Mouse (Mus musculus) myocyte (in vitro differentiated cells): Measurements from ENCODE around the gene Pisd. TPM values are rescaled to one million over a fixed set of nuclear protein-coding genes. Genes with fewer than 3 reads are reported as not detected.
A peak's percentile ranks its signal among the peaks of the same experiment; 100 is the strongest.

Experiments used
- H3K27me3 ChIP-seq: one replicate; pipeline ENCODE4 v1.6.1; 2011; ENCODE audit not compliant: control insufficient read depth, insufficient read depth, insufficient read length
- H3K36me3 ChIP-seq: one replicate; pipeline ENCODE4 v1.6.1; 2011; ENCODE audit not compliant: control insufficient read depth, insufficient read depth
- H3K4me2 ChIP-seq: one replicate; pipeline ENCODE4 v1.6.1; 2011; ENCODE audit warnings: low read depth, control low read depth
- H3K4me3 ChIP-seq: one replicate; pipeline ENCODE4 v1.5.1; 2011; ENCODE audit warnings: mild to moderate bottlenecking, control low read depth, moderate library complexity
- H3K79me2 ChIP-seq: one replicate; pipeline ENCODE4 v1.6.1; 2011; ENCODE audit not compliant: control insufficient read depth, insufficient read depth
- H3ac ChIP-seq: one replicate; pipeline ENCODE4 v1.6.1; 2011; ENCODE audit not compliant: control insufficient read depth, insufficient read length
- CEBPB ChIP-seq: IDR thresholded peaks from 2 replicates; pipeline ENCODE4 v1.6.1; 2011; ENCODE audit warnings: mild to moderate bottlenecking, moderate library complexity; ENCODE audit not compliant: poor library complexity, insufficient read depth, severe bottlenecking
- E2F4 ChIP-seq: IDR thresholded peaks from one replicate; pipeline ENCODE4 v1.6.1; 2011; ENCODE audit warnings: mild to moderate bottlenecking, control low read depth, moderate library complexity; ENCODE audit not compliant: insufficient read depth
- MAX ChIP-seq: IDR thresholded peaks from one replicate; pipeline ENCODE4 v1.6.1; 2011; ENCODE audit warnings: low read depth, mild to moderate bottlenecking, control low read depth
- MYOD1 ChIP-seq, 3 experiments: IDR thresholded peaks; one replicate each; pipeline ENCODE4 v1.6.1; 2011; ENCODE audit warnings: control low read depth in 2 of 3, low read depth in 2 of 3, mild to moderate bottlenecking in 2 of 3, moderate library complexity in 1 of 3; ENCODE audit not compliant: insufficient read length in 2 of 3, control insufficient read depth in 1 of 3
- MYOG ChIP-seq, 3 experiments: IDR thresholded peaks; one replicate each; pipeline ENCODE4 v1.6.1; 2011; ENCODE audit warnings: control low read depth in 2 of 3, low read depth in 2 of 3, mild to moderate bottlenecking in 2 of 3; ENCODE audit not compliant: insufficient read length in 2 of 3, control insufficient read depth in 1 of 3, insufficient read depth in 1 of 3
- POLR2A ChIP-seq: IDR thresholded peaks from one replicate; pipeline ENCODE4 v1.6.1; 2011; ENCODE audit warnings: low read depth, mild to moderate bottlenecking, control low read depth, moderate library complexity; ENCODE audit not compliant: insufficient read length
- POLR2AphosphoS2 ChIP-seq: IDR thresholded peaks from one replicate; pipeline ENCODE4 v1.6.1; 2011; ENCODE audit warnings: low read depth, control low read depth; ENCODE audit not compliant: insufficient read length
- REST ChIP-seq: IDR thresholded peaks from one replicate; pipeline ENCODE4 v1.6.1; 2011; ENCODE audit warnings: mild to moderate bottlenecking, control low read depth, moderate library complexity; ENCODE audit not compliant: insufficient read depth, insufficient read length
- SRF ChIP-seq: IDR thresholded peaks from one replicate; pipeline ENCODE4 v1.6.1; 2011; ENCODE audit warnings: low read depth; ENCODE audit not compliant: control insufficient read depth, insufficient read length
- TCF12 ChIP-seq: IDR thresholded peaks from one replicate; pipeline ENCODE4 v1.6.1; 2011; ENCODE audit warnings: mild to moderate bottlenecking, control low read depth; ENCODE audit not compliant: poor library complexity, insufficient read depth, severe bottlenecking
- TCF3 ChIP-seq: IDR thresholded peaks from one replicate; pipeline ENCODE4 v1.6.1; 2011; ENCODE audit warnings: low read depth, control low read depth; ENCODE audit not compliant: insufficient read length
- USF1 ChIP-seq: IDR thresholded peaks from one replicate; pipeline ENCODE4 v1.6.1; 2011; ENCODE audit warnings: low read depth, mild to moderate bottlenecking, control low read depth, moderate library complexity
- polyA plus RNA-seq: library from polyadenylated mRNA; unstranded; fragments of >200 nt; fragmentation: generic; extraction: Trizol; gene quantifications from one replicate; pipeline ENCODE4 v1.2.1, GENCODE M21; 2012; ENCODE audit warnings: missing spikeins

The Pisd gene
- polyA plus RNA-seq, 1 experiment = 58.8 TPM

- Histone ChIP-seq H3K4me3 (no peak overlapping the region), H3K27me3 (no peaks in the 10 kb centered on the region), H3ac (no peak overlapping the region), H3K4me2 (no peak overlapping the region), H3K36me3 (peaks cover 4% of the 10 kb centered on the region), H3K79me2 (no peaks in the 10 kb centered on the region)
- TF ChIP-seq USF1 = no peak
- TF ChIP-seq POLR2AphosphoS2 = no peak
- no peak for TF ChIP-seq E2F4
- TF ChIP-seq POLR2A = no peak
- TF ChIP-seq CEBPB = no peak
- no peak for TF ChIP-seq REST
- TF ChIP-seq MAX = no peak
Observed at GRCm38 (mm10) chr5:32759662-32760061, 25.8 kb downstream of the Pisd start.

DNA sequence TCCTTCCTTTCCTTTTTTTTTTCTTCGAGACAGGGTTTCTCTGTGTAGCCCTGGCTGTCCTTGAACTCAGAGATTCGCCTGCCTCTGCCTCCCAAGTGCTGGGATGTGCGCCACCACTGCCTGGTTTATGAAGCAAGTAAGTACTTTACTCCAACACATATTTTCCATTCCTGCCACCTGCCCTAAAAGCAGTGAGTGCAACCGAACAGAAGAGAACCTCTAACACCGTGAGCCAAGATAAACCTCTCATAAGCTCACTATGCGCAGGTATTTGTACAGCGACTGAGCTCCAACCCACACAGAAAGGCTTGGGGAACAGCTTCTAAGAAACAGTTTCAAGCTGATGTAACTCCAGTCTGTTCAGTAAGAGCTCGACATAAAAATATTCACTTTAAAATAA, 29.3 kb downstream of the Pisd start:
- Histone ChIP-seq H3K27me3 (no peaks in the 10 kb centered on the region), H3K79me2 (no peaks in the 10 kb centered on the region), H3K4me3 (no peak overlapping the region), H3K36me3 (no peaks in the 10 kb centered on the region), H3K4me2 (no peak overlapping the region), H3ac (no peak overlapping the region)
- TF ChIP-seq POLR2AphosphoS2 (no peak), MYOD1 (IDR thresholded peaks at IDR 0.05; ENCODE audit: control insufficient read depth in 1 of 3, insufficient read length in 2 of 3, low read depth in 2 of 3) (no peak), USF1 (no peak), POLR2A (no peak), TCF3 (no peak), MYOG (IDR thresholded peaks at IDR 0.05; ENCODE audit: control insufficient read depth in 1 of 3, insufficient read depth in 1 of 3, insufficient read length in 2 of 3, low read depth in 2 of 3) (no peak), SRF (no peak), TCF12 (no peak), E2F4 (no peak), CEBPB (no peak), REST (no peak), MAX (no peak)

DNA sequence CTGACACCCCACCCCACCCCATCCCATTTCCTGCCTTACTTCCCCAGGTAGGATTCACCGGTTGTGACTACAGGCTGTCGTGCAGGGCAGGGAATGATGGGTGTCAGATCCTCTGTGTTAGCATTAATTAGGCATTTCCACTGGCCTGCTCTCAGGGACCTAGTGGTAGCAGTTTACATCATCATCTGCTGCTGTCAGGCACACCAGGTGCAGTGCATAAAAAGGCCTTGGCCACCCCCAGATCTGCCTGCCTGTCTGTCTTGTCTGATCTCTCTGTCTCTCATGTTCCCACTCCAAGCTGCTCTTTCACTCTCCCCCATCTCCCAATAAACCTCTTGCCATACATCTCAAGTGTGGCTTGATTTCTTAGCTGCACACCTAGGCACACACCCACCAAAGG, 33.7 kb downstream of the Pisd start:
- H3K79me2 ChIP-seq = peaks cover 6% of the 10 kb centered on the region
- H3K27me3 ChIP-seq = no peaks in the 10 kb centered on the region
- TF ChIP-seq TCF12 (no peak), MYOD1 (IDR thresholded peaks at IDR 0.05; ENCODE audit: control insufficient read depth in 1 of 3, insufficient read length in 2 of 3, low read depth in 2 of 3) (peak in 1 of 3 experiments; percentile 50)

DNA sequence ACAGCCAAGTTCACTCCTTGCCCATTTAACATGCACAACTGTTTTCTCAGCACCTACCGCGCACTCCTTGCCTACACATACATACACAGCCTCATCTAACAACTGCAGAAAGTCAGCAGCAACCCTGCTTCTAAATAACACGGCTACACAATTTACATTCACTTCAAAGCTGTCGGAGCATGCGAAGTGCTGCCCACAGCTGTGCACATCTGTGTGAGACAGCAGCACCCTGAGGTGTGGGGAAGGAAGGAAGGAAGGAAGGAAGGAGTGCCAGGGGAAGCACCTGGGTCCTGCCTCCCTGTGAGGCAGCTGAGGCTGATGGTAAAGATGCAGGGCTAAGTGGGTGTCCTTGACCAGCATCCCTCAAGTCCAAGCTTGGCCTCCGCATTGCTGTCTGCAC, 36.5 kb downstream of the Pisd start:
- Histone ChIP-seq H3K27me3 (no peaks in the 10 kb centered on the region), H3K36me3 (no peaks in the 10 kb centered on the region)
- TF ChIP-seq MAX (no peak), POLR2AphosphoS2 (no peak)

More for the DNA sequence above, 33.7 kb downstream of the Pisd start:
- Histone ChIP-seq H3K36me3 (no peaks in the 10 kb centered on the region), H3K4me2 (no peak overlapping the region), H3ac (no peak overlapping the region), H3K4me3 (no peak overlapping the region)

GRCm38 (mm10) chr5:32747650-32748375, 37.6 kb downstream of the Pisd start:
- peak overlapping the region; percentile 58 for H3K4me3 ChIP-seq
- H3K79me2 ChIP-seq = peaks cover 35% of the 10 kb centered on the region
- H3K36me3 ChIP-seq = no peaks in the 10 kb centered on the region
- no peaks in the 10 kb centered on the region for H3K27me3 ChIP-seq
- TF ChIP-seq POLR2A (no peak), MAX (no peak), REST (no peak), TCF12 (no peak), USF1 (no peak)
- H3K4me2 ChIP-seq = peak overlapping the region; percentile 73
- H3ac ChIP-seq = no peak overlapping the region

More for the DNA sequence above, 36.5 kb downstream of the Pisd start:
- H3K4me2 ChIP-seq = no peak overlapping the region
- H3ac ChIP-seq = no peak overlapping the region
- H3K79me2 ChIP-seq = peaks cover 25% of the 10 kb centered on the region
- H3K4me3 ChIP-seq = no peak overlapping the region

GRCm38 (mm10) chr5:32745705-32746655, 39.5 kb downstream of the Pisd start:
- peak overlapping the region; percentile 58 for H3K4me3 ChIP-seq
- peak; percentile 72 for TF ChIP-seq POLR2A
- no peak for TF ChIP-seq TCF3
- TF ChIP-seq POLR2AphosphoS2 = peak; percentile 58
- peak overlapping the region; percentile 5 for H3ac ChIP-seq
- peak overlapping the region; percentile 97 for H3K4me2 ChIP-seq
- H3K36me3 ChIP-seq = no peaks in the 10 kb centered on the region
- H3K27me3 ChIP-seq = no peaks in the 10 kb centered on the region
- peaks cover 38% of the 10 kb centered on the region for H3K79me2 ChIP-seq
